Mouse (Mus musculus): ENCODE measurements around the gene Myo3b. TPM values are rescaled to one million over a fixed set of nuclear protein-coding genes. Genes with fewer than 3 reads are reported as not detected.

Myo3b gene
- polyA plus RNA-seq, 1 experiment from 2014 or later, result not detected

DNA sequence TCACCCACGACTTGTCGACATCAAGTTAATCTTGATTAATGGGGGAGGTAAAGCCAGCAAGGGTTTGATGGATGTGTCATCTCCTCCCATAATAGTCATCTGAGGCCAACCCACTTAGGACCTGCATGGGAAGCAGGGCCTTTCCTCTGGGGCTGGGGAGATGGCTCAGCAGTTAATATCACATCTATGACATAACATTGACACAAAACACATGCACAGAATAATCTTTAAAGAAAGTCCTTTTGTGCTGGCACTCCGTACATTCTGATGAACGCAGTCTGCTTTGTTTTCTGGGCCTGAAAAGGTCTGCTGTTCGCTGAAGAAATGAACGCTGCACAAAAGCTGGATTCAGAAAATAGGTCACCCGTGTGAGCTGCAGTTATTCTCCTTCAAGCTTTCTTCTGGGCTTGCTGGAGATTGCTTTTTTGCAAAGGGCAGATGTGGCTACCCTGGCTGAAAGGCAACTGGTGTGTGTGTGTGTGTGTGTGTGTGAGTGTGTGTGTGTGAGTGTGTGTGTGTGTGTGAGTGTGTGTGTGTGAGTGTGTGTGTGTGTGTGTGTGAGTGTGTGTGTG is 26.9 kb downstream of the Myo3b start:
- ATAC-seq (ENCODE audit: insufficient read depth), result no peak
- Histone ChIP-seq H3K4me2 (no peak overlapping the region), H3K4me3 (replicated peaks) (no peak overlapping the region), H3K4me1 (replicated peaks) (no peaks in the 10 kb centered on the region), H3K36me3 (replicated peaks) (no peaks in the 10 kb centered on the region), H3K9me3 (replicated peaks) (no peaks in the 10 kb centered on the region), H3K27me3 (no peaks in the 10 kb centered on the region), H3K27ac (replicated peaks) (no peak overlapping the region), H3K9ac (no peak overlapping the region)
- 63% methylated on average over 7 of the region's 7 CpGs for WGBS (ENCODE audit: insufficient replicate concordance)

DNA sequence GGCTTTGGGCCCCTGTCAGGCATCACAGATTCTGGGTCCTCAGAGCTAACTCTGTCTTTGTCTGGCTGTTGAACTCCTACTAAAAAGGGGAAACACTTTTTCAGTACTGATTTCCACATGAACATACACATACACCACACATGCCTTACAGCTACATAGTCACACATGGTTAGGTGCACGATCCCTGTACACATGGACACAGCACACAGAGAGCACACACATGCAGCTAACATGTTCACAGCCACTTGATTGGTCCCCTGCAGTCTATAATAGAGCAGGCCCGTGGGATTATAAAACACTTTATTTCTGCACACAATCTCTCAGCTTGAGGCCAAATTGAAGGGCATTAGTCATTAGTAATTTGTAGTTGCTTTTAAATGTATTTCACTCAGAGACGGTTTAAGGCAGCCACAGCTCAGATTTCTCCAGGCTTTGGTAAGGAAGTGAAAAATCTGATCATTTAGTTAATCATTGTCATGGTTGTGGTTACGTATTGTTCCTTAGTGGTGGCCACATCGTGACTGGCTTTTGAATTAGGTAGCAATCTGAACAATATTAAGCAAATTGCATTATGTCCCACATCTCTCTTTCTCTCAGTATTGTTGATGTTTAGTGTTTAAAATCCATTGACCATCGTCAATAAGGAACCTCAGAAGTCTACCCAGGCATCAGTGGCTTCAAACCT is 27.6 kb downstream of the Myo3b start:
- ATAC-seq (ENCODE audit: insufficient read depth), result no peak
- Histone ChIP-seq H3K4me1 (replicated peaks) (no peaks in the 10 kb centered on the region), H3K27me3 (no peaks in the 10 kb centered on the region), H3K9me3 (replicated peaks) (no peaks in the 10 kb centered on the region), H3K4me3 (replicated peaks) (no peak overlapping the region), H3K36me3 (replicated peaks) (no peaks in the 10 kb centered on the region), H3K4me2 (no peak overlapping the region), H3K9ac (no peak overlapping the region), H3K27ac (replicated peaks) (no peak overlapping the region)
- WGBS (ENCODE audit: insufficient replicate concordance), result 46% methylated on average over 6 of the region's 6 CpGs

DNA sequence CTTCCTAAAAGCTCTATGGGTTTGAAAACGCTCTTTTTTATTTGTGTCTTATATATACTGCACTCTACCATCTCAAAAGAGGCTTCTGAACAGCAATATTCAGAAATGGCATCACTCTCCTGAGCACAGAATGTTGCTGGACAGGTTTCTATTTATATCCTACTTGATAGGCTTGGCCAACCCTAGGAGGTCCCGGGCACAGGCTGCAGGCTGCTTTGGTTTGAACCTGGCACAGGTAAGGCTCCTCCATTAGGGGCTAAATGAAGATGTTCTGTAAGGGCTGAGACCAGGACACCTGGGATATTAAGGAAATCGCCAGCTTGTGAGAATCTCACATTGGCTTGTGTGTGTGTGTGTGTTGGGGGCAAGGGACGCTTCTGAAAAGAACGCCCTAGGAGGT is 30.9 kb downstream of the Myo3b start:
- H3K4me2 ChIP-seq, result no peak overlapping the region
- no peaks in the 10 kb centered on the region for H3K27me3 ChIP-seq
- 60% methylated on average over 5 of the region's 5 CpGs for WGBS (ENCODE audit: insufficient replicate concordance)
- no peak overlapping the region for H3K27ac ChIP-seq (replicated peaks)
- H3K4me1 ChIP-seq (replicated peaks), result no peaks in the 10 kb centered on the region
- no peak overlapping the region for H3K9ac ChIP-seq
- no peaks in the 10 kb centered on the region for H3K9me3 ChIP-seq (replicated peaks)
- H3K36me3 ChIP-seq (replicated peaks), result no peaks in the 10 kb centered on the region
- no peak for ATAC-seq (ENCODE audit: insufficient read depth)
- no peak overlapping the region for H3K4me3 ChIP-seq (replicated peaks)

DNA sequence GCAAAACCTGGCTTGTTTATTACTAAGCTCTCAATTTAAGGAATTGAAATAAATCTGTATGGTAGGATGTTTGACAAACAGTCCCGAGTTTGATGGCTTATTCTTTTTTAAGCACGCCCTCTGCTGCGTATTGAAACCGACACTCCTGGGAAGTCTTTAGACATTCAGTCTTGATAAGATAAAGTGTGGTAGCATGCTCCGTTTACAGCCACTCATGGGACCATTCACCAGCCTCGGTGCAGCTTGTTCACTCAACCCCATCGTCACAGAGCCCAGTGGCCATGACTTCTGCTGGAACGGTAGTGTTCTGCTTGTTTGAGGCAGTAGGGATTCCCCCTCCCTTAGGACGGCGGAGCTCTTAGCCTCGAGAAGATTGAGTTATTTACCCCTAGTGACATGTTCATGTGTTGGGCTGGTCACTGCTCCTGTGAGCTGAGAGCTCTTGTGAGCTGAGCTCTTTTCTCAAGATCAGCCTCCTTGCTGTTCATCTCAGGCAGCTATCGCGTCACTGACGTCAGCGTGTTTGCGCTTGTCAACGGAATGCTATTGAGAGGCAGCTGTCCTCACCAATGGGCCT is 44.6 kb downstream of the Myo3b start:
- Histone ChIP-seq H3K4me1 (replicated peaks) (no peaks in the 10 kb centered on the region), H3K27ac (replicated peaks) (no peak overlapping the region), H3K36me3 (replicated peaks) (no peaks in the 10 kb centered on the region), H3K9me3 (replicated peaks) (no peaks in the 10 kb centered on the region), H3K9ac (no peak overlapping the region), H3K4me3 (replicated peaks) (no peak overlapping the region), H3K4me2 (no peak overlapping the region), H3K27me3 (no peaks in the 10 kb centered on the region)
- no peak for ATAC-seq (ENCODE audit: insufficient read depth)
- WGBS (ENCODE audit: insufficient replicate concordance), result 63% methylated on average over 17 of the region's 17 CpGs

DNA sequence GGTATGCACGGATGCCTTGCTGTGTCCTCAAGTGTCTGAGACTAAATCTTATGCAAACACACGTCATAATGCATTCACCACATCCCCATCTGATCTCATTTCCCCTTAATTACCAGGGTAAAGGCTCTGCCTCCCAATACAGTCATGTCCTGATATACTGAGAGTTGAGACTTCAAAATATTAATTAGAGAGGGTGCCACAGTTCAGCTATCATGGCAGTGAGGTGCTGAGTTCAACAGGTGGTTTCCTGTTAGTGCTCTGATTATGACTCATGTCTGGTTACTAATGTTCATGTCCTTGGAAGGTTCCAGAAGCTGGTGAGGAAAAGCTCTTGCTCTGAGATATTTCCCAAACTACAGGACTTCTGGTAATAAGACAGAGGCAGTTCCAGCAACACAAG is 52.3 kb downstream of the Myo3b start:
- Histone ChIP-seq H3K9me3 (replicated peaks) (no peaks in the 10 kb centered on the region), H3K27ac (replicated peaks) (no peak overlapping the region), H3K36me3 (replicated peaks) (no peaks in the 10 kb centered on the region), H3K4me1 (replicated peaks) (no peaks in the 10 kb centered on the region), H3K9ac (no peak overlapping the region), H3K27me3 (no peaks in the 10 kb centered on the region), H3K4me2 (no peak overlapping the region), H3K4me3 (replicated peaks) (no peak overlapping the region)
- no peak for ATAC-seq (ENCODE audit: insufficient read depth)
- WGBS (ENCODE audit: insufficient replicate concordance), result 31% methylated on average over 2 of the region's 2 CpGs

DNA sequence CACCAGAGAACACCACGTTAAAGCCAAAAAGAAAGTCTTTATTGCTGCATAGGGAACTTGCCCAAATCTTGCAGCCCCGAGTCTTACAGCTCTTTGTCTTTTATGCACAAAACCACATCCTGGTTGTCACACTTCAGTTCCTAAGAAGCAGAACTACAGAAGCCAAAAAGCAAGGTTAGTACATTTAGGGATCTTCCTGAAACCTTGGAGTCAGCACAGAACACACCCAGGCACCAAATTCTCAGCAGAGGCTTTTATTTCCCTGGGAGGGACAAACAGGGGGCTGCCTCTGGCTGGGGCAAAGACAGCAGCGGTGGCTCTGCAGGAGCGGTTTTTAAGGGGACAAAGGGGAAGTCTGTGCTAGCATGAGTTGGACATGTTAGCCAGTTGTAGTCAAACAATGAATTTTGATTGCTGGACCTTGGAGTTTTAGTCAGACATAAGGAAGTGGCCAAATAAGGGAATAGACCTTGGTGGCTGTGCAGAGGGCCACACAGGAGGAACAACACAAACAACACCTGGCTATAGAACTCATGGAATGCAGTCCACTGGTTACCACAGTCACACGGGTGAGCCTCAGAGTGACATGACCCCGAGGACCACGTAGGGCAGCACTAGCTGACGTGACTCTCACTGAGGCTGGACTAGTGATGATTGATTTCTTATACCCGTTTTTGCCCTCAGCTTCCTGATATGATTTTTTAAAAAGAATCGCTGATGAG is 53.0 kb downstream of the Myo3b start:
- WGBS (ENCODE audit: insufficient replicate concordance), result 19% methylated on average over 10 of the region's 10 CpGs
- Histone ChIP-seq H3K4me3 (replicated peaks) (no peak overlapping the region), H3K4me2 (no peak overlapping the region), H3K27me3 (no peaks in the 10 kb centered on the region), H3K9ac (no peak overlapping the region), H3K9me3 (replicated peaks) (no peaks in the 10 kb centered on the region), H3K27ac (replicated peaks) (no peak overlapping the region), H3K36me3 (replicated peaks) (no peaks in the 10 kb centered on the region), H3K4me1 (replicated peaks) (no peaks in the 10 kb centered on the region)
- ATAC-seq (ENCODE audit: insufficient read depth), result no peak

DNA sequence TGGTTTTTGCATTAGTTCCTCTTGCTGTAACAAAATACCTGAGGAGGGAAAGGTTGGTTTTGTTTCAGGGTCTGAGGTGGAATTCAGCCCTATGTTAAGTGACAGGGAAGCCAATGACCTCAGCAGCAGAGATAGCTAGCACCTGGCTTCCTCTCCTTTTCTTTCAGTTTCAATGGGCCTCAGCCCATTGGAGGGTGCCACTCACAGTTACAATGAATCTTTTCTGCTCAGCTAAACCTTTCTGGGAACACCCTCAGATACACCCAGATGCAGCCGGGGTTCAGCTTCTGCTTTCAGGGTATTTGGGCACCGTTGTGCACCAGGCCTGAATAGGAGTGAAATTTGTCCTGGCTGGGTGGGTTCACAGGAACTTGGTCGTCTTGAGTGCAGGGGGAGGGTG is 53.7 kb downstream of the Myo3b start:
- H3K36me3 ChIP-seq (replicated peaks), result no peaks in the 10 kb centered on the region
- no peak overlapping the region for H3K4me2 ChIP-seq
- 20% methylated on average over 3 of the region's 3 CpGs for WGBS (ENCODE audit: insufficient replicate concordance)
- no peaks in the 10 kb centered on the region for H3K9me3 ChIP-seq (replicated peaks)
- ATAC-seq (ENCODE audit: insufficient read depth), result no peak
- H3K4me3 ChIP-seq (replicated peaks), result no peak overlapping the region
- no peaks in the 10 kb centered on the region for H3K27me3 ChIP-seq
- no peak overlapping the region for H3K27ac ChIP-seq (replicated peaks)
- H3K9ac ChIP-seq, result no peak overlapping the region
- no peaks in the 10 kb centered on the region for H3K4me1 ChIP-seq (replicated peaks)

DNA sequence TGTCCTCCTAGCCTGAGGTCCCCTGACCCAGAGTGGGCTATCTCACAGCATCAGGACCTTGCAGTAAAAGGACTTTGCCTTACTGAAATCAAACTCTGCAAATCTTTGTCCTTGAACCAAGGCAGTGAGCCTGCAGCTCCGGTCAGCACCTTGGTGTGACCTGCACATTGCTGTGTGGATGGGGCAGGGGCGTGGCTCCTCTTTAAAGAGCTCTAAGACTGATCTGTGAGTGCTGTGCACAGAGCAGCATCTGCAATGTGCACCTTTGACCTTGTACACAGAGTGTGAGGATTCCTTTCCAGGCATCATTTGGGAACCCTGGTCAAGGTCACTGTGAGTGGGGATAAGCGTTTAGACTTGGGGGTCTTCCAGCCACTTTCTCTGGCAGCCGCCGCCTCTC is 55.5 kb downstream of the Myo3b start:
- ATAC-seq (ENCODE audit: insufficient read depth), result no peak
- Histone ChIP-seq H3K36me3 (replicated peaks) (no peaks in the 10 kb centered on the region), H3K9ac (no peak overlapping the region), H3K27me3 (no peaks in the 10 kb centered on the region), H3K4me3 (replicated peaks) (no peak overlapping the region), H3K4me2 (no peak overlapping the region), H3K27ac (replicated peaks) (no peak overlapping the region), H3K4me1 (replicated peaks) (no peaks in the 10 kb centered on the region), H3K9me3 (replicated peaks) (no peaks in the 10 kb centered on the region)
- 60% methylated on average over 5 of the region's 5 CpGs for WGBS (ENCODE audit: insufficient replicate concordance)

DNA sequence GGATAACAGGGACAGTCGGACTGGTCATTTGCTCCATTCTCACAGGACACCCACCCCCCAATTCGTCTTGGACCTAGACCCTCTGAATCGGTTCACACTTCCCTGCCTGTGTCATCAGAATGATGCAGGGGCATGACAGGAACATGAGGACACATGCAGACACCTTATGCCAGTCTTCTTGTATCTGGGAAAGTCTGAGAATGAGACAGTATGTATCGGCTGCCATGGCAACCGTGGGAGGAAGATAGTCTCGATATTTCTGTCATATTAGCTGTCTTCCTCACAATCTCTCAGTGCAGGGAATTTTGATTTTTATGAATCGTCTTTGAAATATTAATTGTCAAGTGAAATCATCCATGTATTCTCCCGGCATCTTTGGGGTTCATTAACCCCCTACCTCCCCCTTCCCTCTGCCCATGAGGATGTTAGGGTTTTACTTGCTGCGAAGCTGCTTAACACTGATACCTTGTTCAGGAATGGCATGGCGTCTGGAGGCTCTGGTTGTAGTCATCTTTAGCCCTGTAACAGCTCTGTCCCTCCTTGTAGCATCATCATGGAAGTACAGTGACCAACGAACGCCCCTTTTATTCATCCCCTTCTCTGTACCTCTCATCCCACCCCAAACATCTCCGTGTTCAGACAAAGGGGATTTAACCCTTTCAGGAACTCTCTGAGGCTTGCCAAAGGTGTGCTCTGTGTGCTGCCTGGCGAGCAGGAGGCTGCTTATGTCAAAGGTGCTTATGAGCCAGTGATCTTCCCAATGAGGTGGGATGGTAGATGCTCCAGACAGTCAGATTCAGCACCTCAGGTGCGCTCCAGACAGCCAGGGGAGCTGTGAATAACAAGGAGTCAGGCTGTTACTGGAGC is 58.5 kb downstream of the Myo3b start:
- ATAC-seq (ENCODE audit: insufficient read depth), result no peak
- WGBS (ENCODE audit: insufficient replicate concordance), result 53% methylated on average over 15 of the region's 15 CpGs
- Histone ChIP-seq H3K36me3 (replicated peaks) (no peaks in the 10 kb centered on the region), H3K27me3 (no peaks in the 10 kb centered on the region), H3K9me3 (replicated peaks) (no peaks in the 10 kb centered on the region), H3K4me2 (no peak overlapping the region), H3K27ac (replicated peaks) (no peak overlapping the region), H3K4me3 (replicated peaks) (no peak overlapping the region), H3K4me1 (replicated peaks) (no peaks in the 10 kb centered on the region), H3K9ac (no peak overlapping the region)

DNA sequence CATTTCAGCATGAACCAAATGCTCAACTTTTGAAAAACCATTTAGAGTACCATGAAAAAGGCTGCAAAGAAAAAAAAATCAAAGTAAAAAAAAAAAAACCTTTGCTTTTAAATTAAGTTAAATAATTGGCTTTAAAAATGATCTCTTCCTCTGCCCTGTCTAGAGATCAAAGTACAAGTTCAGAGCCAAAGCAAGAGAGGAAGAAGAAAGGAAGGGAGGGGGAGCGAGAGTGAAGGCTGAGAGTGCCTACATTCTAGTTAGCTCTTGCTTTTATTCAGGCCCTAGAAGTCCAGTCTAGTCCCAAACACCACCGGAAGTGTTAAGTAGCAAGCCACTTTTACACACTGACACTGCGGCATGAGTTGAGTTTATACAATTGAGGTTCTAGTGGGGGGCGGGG is 60.5 kb downstream of the Myo3b start:
- Histone ChIP-seq H3K4me3 (replicated peaks) (no peak overlapping the region), H3K27me3 (no peaks in the 10 kb centered on the region), H3K4me2 (no peak overlapping the region), H3K9ac (no peak overlapping the region), H3K4me1 (replicated peaks) (no peaks in the 10 kb centered on the region), H3K27ac (replicated peaks) (no peak overlapping the region), H3K36me3 (replicated peaks) (no peaks in the 10 kb centered on the region), H3K9me3 (replicated peaks) (no peaks in the 10 kb centered on the region)
- 74% methylated on average over 4 of the region's 4 CpGs for whole genome bisulfite sequencing (ENCODE audit: insufficient replicate concordance)
- ATAC-seq (ENCODE audit: insufficient read depth), result no peak

Measured in liver, embryonic 15.5 days (tissue).